Mouse (Mus musculus) CH12.LX (cell line): ENCODE data around the gene Swsap1. TPM values are rescaled to one million over a fixed set of nuclear protein-coding genes. Genes with fewer than 3 reads are reported as not detected.

Experiments used
- DNase-seq: peaks from one replicate; pipeline ENCODE4 v3.0.0-alpha.2; 2013; ENCODE audit errors: extremely low read depth
- H3K27ac ChIP-seq: 2 replicates; pipeline ENCODE4 v1.5.1; 2012; ENCODE audit warnings: low read depth, mild to moderate bottlenecking, control low read depth, moderate library complexity; ENCODE audit not compliant: insufficient read depth
- H3K27me3 ChIP-seq: replicated peaks from 2 replicates; pipeline ENCODE3; 2012; ENCODE audit warnings: inconsistent platforms
- H3K36me3 ChIP-seq, 2 experiments: replicated peaks in 1 of 2; 2 replicates each; pipeline versions ENCODE3 to v1.6.1; 2012; ENCODE audit warnings: inconsistent platforms in 1 of 2, low read length in 1 of 2, mild to moderate bottlenecking in 1 of 2, mixed read lengths in 1 of 2, moderate library complexity in 1 of 2; ENCODE audit not compliant: control insufficient read depth in 1 of 2, insufficient read depth in 1 of 2
- H3K4me1 ChIP-seq, 2 experiments: 2 replicates each; pipeline ENCODE4 v1.6.1; 2012; ENCODE audit warnings: inconsistent platforms in 1 of 2, moderate library complexity in 1 of 2; ENCODE audit not compliant: insufficient read depth in 2 of 2, control insufficient read depth in 1 of 2
- H3K4me2 ChIP-seq: 2 replicates; pipeline ENCODE4 v1.6.1; 2012; ENCODE audit warnings: low read depth, mild to moderate bottlenecking, control low read depth; ENCODE audit not compliant: poor library complexity, insufficient read depth, severe bottlenecking
- H3K4me3 ChIP-seq, 3 experiments: fragments of 150-350 bp in 1 of 3; sonication (generic) in 1 of 3; replicated peaks in 1 of 3; 2 replicates each; pipeline versions ENCODE3 to v1.5.1; 2011 to 2012; ENCODE audit warnings: low read depth in 2 of 3, low read length in 2 of 3, mild to moderate bottlenecking in 2 of 3, moderate library complexity in 2 of 3, control low read depth in 1 of 3, improper control_type of control experiment in 1 of 3, inconsistent platforms in 1 of 3, mixed read lengths in 1 of 3; ENCODE audit not compliant: poor library complexity in 1 of 3
- H3K79me2 ChIP-seq: replicated peaks from 2 replicates; pipeline ENCODE4 v1.6.1; 2012; ENCODE audit warnings: mild to moderate bottlenecking, moderate library complexity; ENCODE audit not compliant: control insufficient read depth, poor library complexity, insufficient read depth, severe bottlenecking; ENCODE audit errors: extremely low read depth
- H3K9ac ChIP-seq: 2 replicates; pipeline ENCODE4 v1.6.1; 2012; ENCODE audit warnings: low read depth, mild to moderate bottlenecking, control low read depth, moderate library complexity; ENCODE audit not compliant: insufficient read depth
- H3K9me3 ChIP-seq: replicated peaks from 2 replicates; pipeline ENCODE3; 2012; ENCODE audit warnings: low read length, inconsistent platforms, mixed read lengths
- E2F4 ChIP-seq: IDR thresholded peaks from 2 replicates; pipeline ENCODE4 v1.6.1; 2011; ENCODE audit warnings: low read depth, low read length, improper control_type of control experiment; ENCODE audit not compliant: insufficient replicate concordance
- ELF1 ChIP-seq: IDR thresholded peaks from 2 replicates; pipeline ENCODE4 v1.6.1; 2014; ENCODE audit warnings: low read depth, mild to moderate bottlenecking, inconsistent platforms, low read length, improper control_type of control experiment
- EP300 ChIP-seq: IDR thresholded peaks from 2 replicates; pipeline ENCODE4 v1.6.1; 2011; ENCODE audit warnings: low read length, improper control_type of control experiment
- ETS1 ChIP-seq: conservative IDR thresholded peaks from 2 replicates; pipeline ENCODE4 v1.6.1; 2012; ENCODE audit warnings: low read depth, mild to moderate bottlenecking, inconsistent platforms, low read length, improper control_type of control experiment, moderate library complexity
- GABPA ChIP-seq: IDR thresholded peaks from 2 replicates; pipeline ENCODE4 v1.6.1; 2012; ENCODE audit warnings: low read depth, low read length, improper control_type of control experiment, inconsistent platforms; ENCODE audit not compliant: insufficient replicate concordance
- HCFC1 ChIP-seq: IDR thresholded peaks from 2 replicates; pipeline ENCODE4 v1.6.1; 2012; ENCODE audit warnings: low read depth, mild to moderate bottlenecking, inconsistent platforms, low read length, improper control_type of control experiment
- IRF4 ChIP-seq: IDR thresholded peaks from 2 replicates; pipeline ENCODE4 v1.6.1; 2014; ENCODE audit warnings: low read depth, mild to moderate bottlenecking, inconsistent platforms, low read length, improper control_type of control experiment
- JUN ChIP-seq: IDR thresholded peaks from 2 replicates; pipeline ENCODE4 v1.6.1; 2011; ENCODE audit warnings: low read depth, mild to moderate bottlenecking, low read length, improper control_type of control experiment, moderate library complexity; ENCODE audit not compliant: insufficient read depth
- MAZ ChIP-seq: IDR thresholded peaks from 2 replicates; pipeline ENCODE4 v1.6.1; 2012; ENCODE audit warnings: low read depth, mild to moderate bottlenecking, inconsistent platforms, low read length, improper control_type of control experiment, moderate library complexity
- NELFE ChIP-seq: IDR thresholded peaks from 2 replicates; pipeline ENCODE4 v1.6.1; 2011; ENCODE audit warnings: low read depth, low read length, improper control_type of control experiment
- NRF1 ChIP-seq: IDR thresholded peaks from 2 replicates; pipeline ENCODE4 v1.6.1; 2014; ENCODE audit warnings: low read depth, mild to moderate bottlenecking, inconsistent platforms, low read length, improper control_type of control experiment, moderate library complexity
- POLR2A ChIP-seq: IDR thresholded peaks from 2 replicates; pipeline ENCODE4 v1.6.1; 2011; ENCODE audit warnings: low read depth, mild to moderate bottlenecking, improper control_type of control experiment, low read length
- RCOR1 ChIP-seq: conservative IDR thresholded peaks from 2 replicates; pipeline ENCODE4 v1.6.1; 2012; ENCODE audit warnings: low read depth, mild to moderate bottlenecking, inconsistent platforms, low read length, improper control_type of control experiment
- dilution Hi-C: fragments of 300-500 bp; cut with MboI; formaldehyde crosslinking; loops from 2 replicates; pipeline ENCODE4 v1.14.3; 2020; ENCODE audit warnings: low sequenced_read_pairs; ENCODE audit not compliant: extremely low pct_unique_long_range_greater_than_20kb, extremely low pct_ligation_motif_present
- in situ Hi-C: fragments of 300-500 bp; cut with MboI; formaldehyde crosslinking; loops from 3 replicates; pipeline ENCODE4 v1.14.3; 2019; ENCODE audit warnings: low sequenced_read_pairs, low pct_ligation_motif_present, low pct_unique_long_range_greater_than_20kb, mixed read lengths
- polyA plus RNA-seq: library from polyadenylated mRNA; unstranded; fragments of >175 nt; gene quantifications from 2 replicates; pipeline ENCODE4 v1.2.1, GENCODE M21; 2012; ENCODE audit warnings: low read depth; ENCODE audit not compliant: insufficient read length
- total RNA-seq, 2 experiments: library from RNA; depleted of rRNA; stranded (reverse); fragments of 300-350 nt in 1 of 2; fragments of >200 nt in 1 of 2; gene quantifications; 2 replicates each; pipeline ENCODE4 v1.2.3; 2012 to 2014

Gene Swsap1
- total and polyA plus RNA-seq, 3 experiments = 3.1 to 4.1 (median 4.0) TPM

GRCm38 (mm10) chr9:21936692-21937570 is 18.6 kb upstream of the Swsap1 start, which contains the start of gene Plppr2:
Gene Plppr2 (plus strand): TSS chr9:21937033.
- dilution Hi-C loops = no loop called here
- no peak for TF ChIP-seq ELF1
- TF ChIP-seq RCOR1 = no peak
- no peak for TF ChIP-seq MAZ
- TF ChIP-seq ETS1 = no peak
- no peak for TF ChIP-seq EP300
- no peak for TF ChIP-seq JUN
- no peak for TF ChIP-seq POLR2A
- TF ChIP-seq HCFC1 = no peak
- TF ChIP-seq NELFE = no peak
- TF ChIP-seq NRF1 = no peak
- no peak for TF ChIP-seq IRF4
- TF ChIP-seq E2F4 = no peak
- TF ChIP-seq, all 38 proteins: peak for 0
- no peak for DNase-seq
- Histone ChIP-seq H3K4me1 (no peaks in the 10 kb centered on the region), H3K27me3 (peaks cover 72% of the 10 kb centered on the region), H3K79me2 (no peaks in the 10 kb centered on the region), H3K4me2 (no peak within 1 kb of the TSS), H3K9ac (no peak within 1 kb of the TSS), H3K4me3 (no peak within 1 kb of the TSS), H3K9me3 (peaks cover 4% of the 10 kb centered on the region), H3K27ac (no peak within 1 kb of the TSS), H3K36me3 (no peaks in the 10 kb centered on the region)
- in situ Hi-C loops = no loop called here

- in situ Hi-C loops = no loop called here
- no peak for DNase-seq
- H3K4me1 ChIP-seq = no peaks in the 10 kb centered on the region
- no peaks in the 10 kb centered on the region for H3K36me3 ChIP-seq
- no peak for TF ChIP-seq GABPA
- peaks cover 4% of the 10 kb centered on the region for H3K9me3 ChIP-seq
- no peak overlapping the region for H3K4me3 ChIP-seq
- no peak overlapping the region for H3K4me2 ChIP-seq
- no peaks in the 10 kb centered on the region for H3K79me2 ChIP-seq
- dilution Hi-C loops = no loop called here
- H3K9ac ChIP-seq = no peak overlapping the region
- no peak overlapping the region for H3K27ac ChIP-seq
- H3K27me3 ChIP-seq = peaks cover 65% of the 10 kb centered on the region
These were observed 17.8 kb upstream of the Swsap1 start for GRCm38 (mm10) chr9:21937711-21938175.
